Mouse (Mus musculus) embryonic facial prominence, embryonic 11.5 days (tissue): ENCODE measurements around the gene N4bp1. TPM values are rescaled to one million over a fixed set of nuclear protein-coding genes. Genes with fewer than 3 reads are reported as not detected.

Experiments used
- ATAC-seq: fragments of 200-750 bp; cut with Nextera tagmentation; replicated peaks from 2 replicates; pipeline ENCODE4 v1.8.0; 2017; ENCODE audit warnings: low read depth; ENCODE audit not compliant: insufficient number of reproducible peaks, low FRiP score, low TSS enrichment
- DNase-seq: peaks from one replicate; pipeline ENCODE4 v3.0.0-alpha.2; 2015; ENCODE audit warnings: low spot score
- H3K27ac ChIP-seq: fragments of 300-500 bp; sonication (generic); replicated peaks from 2 replicates; pipeline ENCODE4 v1.5.1; 2014; ENCODE audit warnings: mild to moderate bottlenecking, low read depth, low read length, control low read depth
- H3K27me3 ChIP-seq: fragments of 300-500 bp; sonication (generic); 2 replicates; pipeline ENCODE4 v1.6.1; 2014; ENCODE audit warnings: mild to moderate bottlenecking, low read length, moderate library complexity, mixed read lengths; ENCODE audit not compliant: control insufficient read depth, insufficient read depth
- H3K36me3 ChIP-seq: fragments of 300-500 bp; sonication (generic); replicated peaks from 2 replicates; pipeline ENCODE4 v1.6.1; 2014; ENCODE audit warnings: low read depth, mild to moderate bottlenecking, low read length, moderate library complexity, mixed read lengths; ENCODE audit not compliant: control insufficient read depth, insufficient read depth
- H3K4me1 ChIP-seq: fragments of 300-500 bp; sonication (generic); 2 replicates; pipeline ENCODE4 v1.6.1; 2014; ENCODE audit warnings: low read length, mixed read lengths; ENCODE audit not compliant: control insufficient read depth, insufficient read depth
- H3K4me2 ChIP-seq: fragments of 300-500 bp; sonication (generic); 2 replicates; pipeline ENCODE4 v1.6.1; 2014; ENCODE audit warnings: low read depth, mild to moderate bottlenecking, control low read depth, low read length, moderate library complexity
- H3K4me3 ChIP-seq: fragments of 300-500 bp; sonication (generic); 2 replicates; pipeline ENCODE4 v1.5.1; 2014; ENCODE audit warnings: low read depth, low read length, control low read depth
- H3K9ac ChIP-seq: fragments of 300-500 bp; sonication (generic); replicated peaks from 2 replicates; pipeline ENCODE4 v1.6.1; 2014; ENCODE audit warnings: mild to moderate bottlenecking, control low read depth, low read length
- H3K9me3 ChIP-seq: fragments of 300-500 bp; sonication (generic); replicated peaks from 2 replicates; pipeline ENCODE4 v1.6.1; 2016; ENCODE audit warnings: mild to moderate bottlenecking, low read length, inconsistent platforms, mixed read lengths; ENCODE audit not compliant: control insufficient read depth
- WGBS: fragments of 180-500 bp; shearing (Covaris S2); extraction: QIAGEN DNeasy Blood & Tissue Kit; methylation state at CpG from one replicate; pipeline ENCODE4 v1.1.7; 2014; 5-methylcytosine and 5-hydroxymethylcytosine counted together
- polyA plus RNA-seq: library from polyadenylated mRNA; unstranded; fragments of >200 nt; fragmentation: Nextera tagmentation; extraction: Ambion mirVana; gene quantifications from 2 replicates; pipeline ENCODE4 v1.2.1, GENCODE M21; 2014

The N4bp1 gene
- polyA plus RNA-seq, 1 experiment from 2014 or later = 11.2 TPM

GRCm38 (mm10) chr8:86762806-86763205 is 122.3 kb downstream of the N4bp1 start:
- 51% methylated on average over 5 of the region's 5 CpGs for WGBS
- Histone ChIP-seq H3K4me2 (no peak overlapping the region), H3K9ac (no peak overlapping the region), H3K4me1 (no peaks in the 10 kb centered on the region), H3K4me3 (no peak overlapping the region), H3K36me3 (no peaks in the 10 kb centered on the region), H3K9me3 (no peaks in the 10 kb centered on the region), H3K27me3 (no peaks in the 10 kb centered on the region), H3K27ac (no peak overlapping the region)
- DNase-seq (no peak), ATAC-seq (no peak)

GRCm38 (mm10) chr8:86760746-86761145 is 124.3 kb downstream of the N4bp1 start:
- Histone ChIP-seq H3K9ac (no peak overlapping the region), H3K27ac (no peak overlapping the region), H3K36me3 (no peaks in the 10 kb centered on the region), H3K4me3 (no peak overlapping the region), H3K4me2 (no peak overlapping the region), H3K27me3 (no peaks in the 10 kb centered on the region), H3K9me3 (no peaks in the 10 kb centered on the region), H3K4me1 (no peaks in the 10 kb centered on the region)
- WGBS = 79% methylated on average over 6 of the region's 6 CpGs
- DNase-seq = no peak
- ATAC-seq = no peak

GRCm38 (mm10) chr8:86759090-86759491 is 126.0 kb downstream of the N4bp1 start:
- no peak overlapping the region for H3K4me2 ChIP-seq
- H3K9ac ChIP-seq = no peak overlapping the region
- H3K27me3 ChIP-seq = no peaks in the 10 kb centered on the region
- no peaks in the 10 kb centered on the region for H3K4me1 ChIP-seq
- DNase-seq (no peak), ATAC-seq (no peak)
- H3K36me3 ChIP-seq = no peaks in the 10 kb centered on the region
- H3K4me3 ChIP-seq = no peak overlapping the region
- H3K27ac ChIP-seq = no peak overlapping the region
- no peaks in the 10 kb centered on the region for H3K9me3 ChIP-seq
- 64% methylated on average over 4 of the region's 4 CpGs for WGBS

GRCm38 (mm10) chr8:86758651-86759050 is 126.4 kb downstream of the N4bp1 start:
- H3K4me1 ChIP-seq = no peaks in the 10 kb centered on the region
- ATAC-seq (no peak), DNase-seq (no peak)
- no peak overlapping the region for H3K9ac ChIP-seq
- 75% methylated on average over 3 of the region's 3 CpGs for WGBS
- H3K4me3 ChIP-seq = no peak overlapping the region
- no peak overlapping the region for H3K27ac ChIP-seq
- H3K36me3 ChIP-seq = no peaks in the 10 kb centered on the region
- H3K4me2 ChIP-seq = no peak overlapping the region
- H3K9me3 ChIP-seq = no peaks in the 10 kb centered on the region
- H3K27me3 ChIP-seq = no peaks in the 10 kb centered on the region

Other genes starting within 250 kb of the N4bp1 start
- 4.3 and 5.2 TPM in 2 replicates for gene Gm10638, start 139.6 kb downstream of the N4bp1 start, polyA plus RNA-seq
- gene Siah1a, start 139.3 kb downstream of the N4bp1 start, polyA plus RNA-seq = 74.9 and 84.7 TPM in 2 replicates